Mouse (Mus musculus): ENCODE results near the gene Gas1. TPM values are rescaled to one million over a fixed set of nuclear protein-coding genes. Genes with fewer than 3 reads are reported as not detected.
A peak's percentile ranks its signal among the peaks of the same experiment; 100 is the strongest.

Gas1 gene
- polyA plus RNA-seq (2012; rRNA removed): 66.0 and 124 TPM in 2 replicates

GRCm38 (mm10) chr13:60177106-60177796, at the start of gene Gas1:
Gene Gas1, minus strand, starts transcription at chr13:60177365.
- peaks cover 7% of the 10 kb centered on the region for H3K4me1 ChIP-seq (ENCODE audit: control insufficient read depth, insufficient read depth, low read length)
- DNase-seq: peak; percentile 42
- under 1% methylated on average over 59 of the region's 59 CpGs for WGBS
- TF ChIP-seq POLR2A (IDR thresholded peaks at IDR 0.05; ENCODE audit: borderline replicate concordance, extremely low read depth, low read depth, low read length) (peak; percentile 47; the same call in 1 of the 2 replicates), CTCF (IDR thresholded peaks at IDR 0.05; ENCODE audit: insufficient read depth, low read length) (no peak)
- peak within 1 kb of the TSS; percentile 65 for H3K4me3 ChIP-seq (replicated peaks; ENCODE audit: extremely low read depth, low read depth, low read length)

DNA sequence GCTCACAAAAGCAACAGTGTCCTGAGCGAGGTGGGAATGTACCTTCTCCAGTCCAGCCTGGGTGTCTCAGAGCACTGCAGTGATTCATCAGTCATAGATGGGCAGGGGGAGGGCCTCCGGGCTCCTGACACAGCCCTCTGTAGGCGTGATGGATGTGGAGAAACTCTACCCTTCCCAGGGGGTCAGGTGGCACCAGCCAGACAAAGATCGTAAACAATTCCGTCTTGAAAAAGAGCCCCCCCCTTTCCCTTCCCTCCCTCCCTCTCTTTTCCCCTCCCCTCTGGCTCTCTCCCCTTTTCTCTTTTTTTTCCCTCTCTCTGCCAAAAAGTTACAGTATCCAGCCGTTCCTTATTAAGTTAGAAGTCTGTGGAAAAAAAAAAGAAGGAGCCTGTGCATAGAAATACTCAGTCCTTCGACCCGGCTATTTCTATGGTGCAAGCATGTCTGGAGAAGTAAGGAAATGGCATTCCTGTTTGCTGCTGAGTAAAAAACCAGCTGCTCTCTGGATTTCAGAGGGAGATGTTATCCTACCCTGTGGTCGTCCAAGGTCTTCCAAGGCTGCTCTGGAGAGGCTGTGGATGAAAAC, 49.2 kb upstream of the Gas1 start:
- TF ChIP-seq CTCF (IDR thresholded peaks at IDR 0.05; ENCODE audit: insufficient read depth, low read length) (no peak), POLR2A (IDR thresholded peaks at IDR 0.05; ENCODE audit: borderline replicate concordance, extremely low read depth, low read depth, low read length) (no peak)
- Histone ChIP-seq H3K4me3 (replicated peaks; ENCODE audit: extremely low read depth, low read depth, low read length) (no peak overlapping the region), H3K4me1 (ENCODE audit: control insufficient read depth, insufficient read depth, low read length) (peaks cover 3% of the 10 kb centered on the region; the same call in 1 of the 2 replicates)
- DNase-seq: no peak
- 13% methylated on average over 9 of the region's 9 CpGs for WGBS

DNA sequence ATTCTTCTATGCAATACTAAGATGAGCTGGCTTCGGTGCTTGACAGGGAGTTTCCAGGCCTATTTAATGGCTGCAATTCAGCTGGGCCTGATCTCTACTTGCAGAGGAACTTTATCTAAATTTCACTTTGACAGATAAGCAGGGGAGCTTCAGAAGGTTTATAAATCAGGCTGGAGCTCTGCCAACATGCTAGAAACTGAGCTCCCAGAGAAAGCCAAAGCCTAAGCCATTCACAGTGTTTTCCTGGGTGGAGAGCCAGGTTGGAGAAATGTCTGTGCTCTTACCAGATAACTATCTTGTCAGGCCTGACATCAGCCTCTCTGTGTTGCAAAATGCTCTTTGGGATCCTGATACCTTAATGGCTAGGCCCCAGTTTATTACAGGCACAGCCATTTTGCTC, 48.6 kb upstream of the Gas1 start:
- TF ChIP-seq POLR2A (IDR thresholded peaks at IDR 0.05; ENCODE audit: borderline replicate concordance, extremely low read depth, low read depth, low read length) (no peak), CTCF (IDR thresholded peaks at IDR 0.05; ENCODE audit: insufficient read depth, low read length) (no peak)
- 33% methylated on average over 1 of the region's 1 CpGs for WGBS
- no peak for DNase-seq
- H3K4me1 ChIP-seq (ENCODE audit: control insufficient read depth, insufficient read depth, low read length): peaks cover 3% of the 10 kb centered on the region; the same call in 1 of the 2 replicates
- H3K4me3 ChIP-seq (replicated peaks; ENCODE audit: extremely low read depth, low read depth, low read length): no peak overlapping the region

- 80% methylated on average over 5 of the region's 5 CpGs for WGBS
- Histone ChIP-seq H3K4me1 (ENCODE audit: control insufficient read depth, insufficient read depth, low read length) (peaks cover 3% of the 10 kb centered on the region; the same call in 1 of the 2 replicates), H3K4me3 (replicated peaks; ENCODE audit: extremely low read depth, low read depth, low read length) (no peak overlapping the region)
- TF ChIP-seq CTCF (IDR thresholded peaks at IDR 0.05; ENCODE audit: insufficient read depth, low read length): no peak
- no peak for TF ChIP-seq POLR2A (IDR thresholded peaks at IDR 0.05; ENCODE audit: borderline replicate concordance, extremely low read depth, low read depth, low read length)
- DNase-seq: no peak
Measured at GRCm38 (mm10) chr13:60225276-60225675, 48.1 kb upstream of the Gas1 start.

- TF ChIP-seq CTCF (IDR thresholded peaks at IDR 0.05; ENCODE audit: insufficient read depth, low read length) (no peak), POLR2A (IDR thresholded peaks at IDR 0.05; ENCODE audit: borderline replicate concordance, extremely low read depth, low read depth, low read length) (no peak)
- WGBS: 64% methylated on average over 2 of the region's 2 CpGs
- H3K4me1 ChIP-seq (ENCODE audit: control insufficient read depth, insufficient read depth, low read length): peaks cover 3% of the 10 kb centered on the region; the same call in 1 of the 2 replicates
- no peak for DNase-seq
- no peak overlapping the region for H3K4me3 ChIP-seq (replicated peaks; ENCODE audit: extremely low read depth, low read depth, low read length)
Measured at GRCm38 (mm10) chr13:60223797-60224196, 46.6 kb upstream of the Gas1 start.

DNA sequence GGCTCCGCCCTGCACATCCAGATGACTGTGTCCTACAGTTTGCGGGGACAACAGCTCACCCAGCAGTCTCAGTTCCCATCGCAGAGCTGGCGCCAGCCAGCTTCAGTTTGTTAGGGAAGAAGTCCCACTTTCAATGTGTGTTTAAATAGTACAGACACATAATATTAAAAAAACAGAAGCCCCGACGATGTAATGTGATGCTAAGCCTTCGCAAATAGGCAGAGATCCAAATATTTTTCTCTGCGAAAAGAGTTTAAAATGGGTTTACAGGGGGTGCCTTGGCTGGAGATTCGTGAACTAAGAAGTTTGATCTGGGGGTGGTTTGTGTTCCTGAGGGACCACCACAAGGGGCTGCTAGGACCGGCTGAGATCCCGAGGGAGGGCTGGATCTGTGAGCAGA, 45.2 kb upstream of the Gas1 start:
- Histone ChIP-seq H3K4me3 (replicated peaks; ENCODE audit: extremely low read depth, low read depth, low read length) (no peak overlapping the region), H3K4me1 (ENCODE audit: control insufficient read depth, insufficient read depth, low read length) (peaks cover 3% of the 10 kb centered on the region; the same call in 1 of the 2 replicates)
- DNase-seq: no peak
- 74% methylated on average over 11 of the region's 11 CpGs for WGBS
- TF ChIP-seq CTCF (IDR thresholded peaks at IDR 0.05; ENCODE audit: insufficient read depth, low read length) (no peak), POLR2A (IDR thresholded peaks at IDR 0.05; ENCODE audit: borderline replicate concordance, extremely low read depth, low read depth, low read length) (no peak)

- H3K4me1 ChIP-seq (ENCODE audit: control insufficient read depth, insufficient read depth, low read length): no peaks in the 10 kb centered on the region
- no peak for TF ChIP-seq CTCF (IDR thresholded peaks at IDR 0.05; ENCODE audit: insufficient read depth, low read length)
- TF ChIP-seq POLR2A (IDR thresholded peaks at IDR 0.05; ENCODE audit: borderline replicate concordance, extremely low read depth, low read depth, low read length): no peak
- 83% methylated on average over 7 of the region's 7 CpGs for WGBS
- DNase-seq: no peak
- no peak overlapping the region for H3K4me3 ChIP-seq (replicated peaks; ENCODE audit: extremely low read depth, low read depth, low read length)
Measured at GRCm38 (mm10) chr13:60213896-60214295, 36.7 kb upstream of the Gas1 start.

- 79% methylated on average over 6 of the region's 6 CpGs for WGBS
- no peak for DNase-seq
- TF ChIP-seq CTCF (IDR thresholded peaks at IDR 0.05; ENCODE audit: insufficient read depth, low read length): no peak
- TF ChIP-seq POLR2A (IDR thresholded peaks at IDR 0.05; ENCODE audit: borderline replicate concordance, extremely low read depth, low read depth, low read length): no peak
Measured at GRCm38 (mm10) chr13:60207135-60207601, 30.0 kb upstream of the Gas1 start.

GRCm38 (mm10) chr13:60204746-60205145, 27.6 kb upstream of the Gas1 start:
- no peak for DNase-seq
- 81% methylated on average over 6 of the region's 6 CpGs for WGBS
- TF ChIP-seq POLR2A (IDR thresholded peaks at IDR 0.05; ENCODE audit: borderline replicate concordance, extremely low read depth, low read depth, low read length): no peak
- TF ChIP-seq CTCF (IDR thresholded peaks at IDR 0.05; ENCODE audit: insufficient read depth, low read length): no peak

More at GRCm38 (mm10) chr13:60207135-60207601, 30.0 kb upstream of the Gas1 start:
- Histone ChIP-seq H3K4me3 (replicated peaks; ENCODE audit: extremely low read depth, low read depth, low read length) (no peak overlapping the region), H3K4me1 (ENCODE audit: control insufficient read depth, insufficient read depth, low read length) (no peaks in the 10 kb centered on the region)

More at GRCm38 (mm10) chr13:60204746-60205145, 27.6 kb upstream of the Gas1 start:
- no peak overlapping the region for H3K4me3 ChIP-seq (replicated peaks; ENCODE audit: extremely low read depth, low read depth, low read length)
- H3K4me1 ChIP-seq (ENCODE audit: control insufficient read depth, insufficient read depth, low read length): no peaks in the 10 kb centered on the region
